Mouse (Mus musculus): ENCODE measurements around the gene Zpr1. TPM values are rescaled to one million over a fixed set of nuclear protein-coding genes. Genes with fewer than 3 reads are reported as not detected.

Zpr1 gene
- 52.6 and 59.5 TPM in 2 replicates for polyA plus RNA-seq (2016; fragmentation: Nextera tagmentation; extraction: Ambion mirVana)

- peaks cover 13% of the 10 kb centered on the region for H3K4me1 ChIP-seq
- no peaks in the 10 kb centered on the region for H3K9me3 ChIP-seq
- peak within 1 kb of the TSS; percentile 89 for H3K4me2 ChIP-seq (replicated peaks)
- H3K36me3 ChIP-seq, result peaks cover 35% of the 10 kb centered on the region
- peak within 1 kb of the TSS; percentile 60 for H3K27ac ChIP-seq
- H3K9ac ChIP-seq, result peak within 1 kb of the TSS; percentile 74
- H3K4me3 ChIP-seq, result peak within 1 kb of the TSS; percentile 70
- WGBS, result 5% methylated on average over 45 of the region's 45 CpGs
- H3K27me3 ChIP-seq, result peaks cover 26% of the 10 kb centered on the region
- ATAC-seq (ENCODE audit: insufficient number of reproducible peaks, insufficient read depth, low FRiP score, low TSS enrichment), result peak; percentile 92
These were observed at the start of gene Zpr1 for GRCm38 (mm10) chr9:46272677-46273454. TSS of gene Zpr1 (plus strand) at chr9:46273064.

GRCm38 (mm10) chr9:46223090-46223489 is 49.8 kb upstream of the Zpr1 start:
- Histone ChIP-seq H3K4me1 (no peaks in the 10 kb centered on the region), H3K9me3 (no peaks in the 10 kb centered on the region), H3K4me3 (no peak overlapping the region), H3K4me2 (replicated peaks) (no peak overlapping the region), H3K9ac (no peak overlapping the region), H3K27me3 (no peaks in the 10 kb centered on the region), H3K27ac (no peak overlapping the region), H3K36me3 (peaks cover 40% of the 10 kb centered on the region)
- WGBS, result 81% methylated on average over 6 of the region's 6 CpGs
- ATAC-seq (ENCODE audit: insufficient number of reproducible peaks, insufficient read depth, low FRiP score, low TSS enrichment), result no peak

- Histone ChIP-seq H3K27me3 (no peaks in the 10 kb centered on the region), H3K4me1 (no peaks in the 10 kb centered on the region), H3K9ac (no peak overlapping the region), H3K9me3 (no peaks in the 10 kb centered on the region), H3K36me3 (peaks cover 36% of the 10 kb centered on the region), H3K27ac (no peak overlapping the region), H3K4me3 (no peak overlapping the region), H3K4me2 (replicated peaks) (no peak overlapping the region)
- 88% methylated on average over 3 of the region's 3 CpGs for WGBS
- no peak for ATAC-seq (ENCODE audit: insufficient number of reproducible peaks, insufficient read depth, low FRiP score, low TSS enrichment)
These were observed 48.8 kb upstream of the Zpr1 start for GRCm38 (mm10) chr9:46224101-46224500.

GRCm38 (mm10) chr9:46224945-46225660 is 47.8 kb upstream of the Zpr1 start:
- Histone ChIP-seq H3K4me3 (no peak overlapping the region), H3K27ac (no peak overlapping the region), H3K4me2 (replicated peaks) (no peak overlapping the region), H3K36me3 (peaks cover 27% of the 10 kb centered on the region), H3K4me1 (no peaks in the 10 kb centered on the region), H3K9ac (no peak overlapping the region), H3K27me3 (no peaks in the 10 kb centered on the region), H3K9me3 (no peaks in the 10 kb centered on the region)
- 59% methylated on average over 5 of the region's 5 CpGs for WGBS
- no peak for ATAC-seq (ENCODE audit: insufficient number of reproducible peaks, insufficient read depth, low FRiP score, low TSS enrichment)

GRCm38 (mm10) chr9:46227064-46227614 is 45.7 kb upstream of the Zpr1 start:
- Histone ChIP-seq H3K27me3 (no peaks in the 10 kb centered on the region), H3K4me2 (replicated peaks) (no peak overlapping the region), H3K36me3 (0 out of 2 replicates have a peak, but pooled peaks cover 8% of the 10 kb centered on the region), H3K27ac (no peak overlapping the region), H3K4me3 (no peak overlapping the region), H3K9me3 (no peaks in the 10 kb centered on the region), H3K9ac (no peak overlapping the region), H3K4me1 (peaks cover 7% of the 10 kb centered on the region; the same call in 1 of the 2 replicates)
- whole genome bisulfite sequencing, result 87% methylated on average over 3 of the region's 3 CpGs
- ATAC-seq (ENCODE audit: insufficient number of reproducible peaks, insufficient read depth, low FRiP score, low TSS enrichment), result no peak

- 0 out of 2 replicates have a peak, but pooled peaks cover under 1% of the 10 kb centered on the region for H3K36me3 ChIP-seq
- H3K9ac ChIP-seq, result no peak within 1 kb of the TSS
- H3K4me1 ChIP-seq, result peaks cover 7% of the 10 kb centered on the region; the same call in 1 of the 2 replicates
- H3K9me3 ChIP-seq, result no peaks in the 10 kb centered on the region
- no peak within 1 kb of the TSS for H3K4me3 ChIP-seq
- H3K4me2 ChIP-seq (replicated peaks), result peak within 1 kb of the TSS; percentile 72; the same call in 1 of the 2 replicates
- 68% methylated on average over 9 of the region's 9 CpGs for WGBS
- H3K27me3 ChIP-seq, result no peaks in the 10 kb centered on the region
- ATAC-seq (ENCODE audit: insufficient number of reproducible peaks, insufficient read depth, low FRiP score, low TSS enrichment), result no peak
- H3K27ac ChIP-seq, result no peak within 1 kb of the TSS
These were observed 44.4 kb upstream of the Zpr1 start, which contains the start of gene Apoa1 for GRCm38 (mm10) chr9:46228491-46228890. TSS of gene Apoa1 (plus strand) at chr9:46228580.

GRCm38 (mm10) chr9:46229573-46230449 is 43.1 kb upstream of the Zpr1 start:
- peaks cover 7% of the 10 kb centered on the region; the same call in 1 of the 2 replicates for H3K4me1 ChIP-seq
- peak; percentile 88 for ATAC-seq (ENCODE audit: insufficient number of reproducible peaks, insufficient read depth, low FRiP score, low TSS enrichment)
- H3K4me2 ChIP-seq (replicated peaks), result peak overlapping the region; percentile 72
- H3K36me3 ChIP-seq, result no peaks in the 10 kb centered on the region
- no peaks in the 10 kb centered on the region for H3K9me3 ChIP-seq
- no peaks in the 10 kb centered on the region for H3K27me3 ChIP-seq
- peak overlapping the region; percentile 55 for H3K9ac ChIP-seq
- H3K27ac ChIP-seq, result no peak overlapping the region
- peak overlapping the region; percentile 41 for H3K4me3 ChIP-seq
- WGBS, result 14% methylated on average over 37 of the region's 37 CpGs

GRCm38 (mm10) chr9:46230450-46230975 is 42.4 kb upstream of the Zpr1 start:
- H3K27me3 ChIP-seq, result no peaks in the 10 kb centered on the region

GRCm38 (mm10) chr9:46235196-46235595 is 37.7 kb upstream of the Zpr1 start:
- WGBS, result 81% methylated on average over 6 of the region's 6 CpGs
- Histone ChIP-seq H3K9ac (no peak overlapping the region), H3K4me1 (peaks cover 7% of the 10 kb centered on the region; the same call in 1 of the 2 replicates), H3K4me2 (replicated peaks) (no peak overlapping the region), H3K4me3 (no peak overlapping the region), H3K9me3 (no peaks in the 10 kb centered on the region), H3K27me3 (no peaks in the 10 kb centered on the region), H3K27ac (no peak overlapping the region), H3K36me3 (no peaks in the 10 kb centered on the region)
- ATAC-seq (ENCODE audit: insufficient number of reproducible peaks, insufficient read depth, low FRiP score, low TSS enrichment), result no peak

More at GRCm38 (mm10) chr9:46230450-46230975, 42.4 kb upstream of the Zpr1 start:
- H3K36me3 ChIP-seq, result no peaks in the 10 kb centered on the region
- no peaks in the 10 kb centered on the region for H3K9me3 ChIP-seq
- WGBS, result 21% methylated on average over 13 of the region's 13 CpGs
- H3K4me2 ChIP-seq (replicated peaks), result peak overlapping the region; percentile 72
- peak overlapping the region; percentile 55 for H3K9ac ChIP-seq
- no peak for ATAC-seq (ENCODE audit: insufficient number of reproducible peaks, insufficient read depth, low FRiP score, low TSS enrichment)
- H3K27ac ChIP-seq, result no peak overlapping the region
- H3K4me3 ChIP-seq, result peak overlapping the region; percentile 41
- peaks cover 7% of the 10 kb centered on the region; the same call in 1 of the 2 replicates for H3K4me1 ChIP-seq

GRCm38 (mm10) chr9:46235596-46235648 is 37.4 kb upstream of the Zpr1 start, which contains the start of gene Apoc3:
TSS of gene Apoc3 (minus strand) at chr9:46235636.
- no peaks in the 10 kb centered on the region for H3K36me3 ChIP-seq
- H3K4me3 ChIP-seq, result no peak within 1 kb of the TSS
- H3K4me2 ChIP-seq (replicated peaks), result no peak within 1 kb of the TSS
- no peak for ATAC-seq (ENCODE audit: insufficient number of reproducible peaks, insufficient read depth, low FRiP score, low TSS enrichment)
- peaks cover 5% of the 10 kb centered on the region; the same call in 1 of the 2 replicates for H3K4me1 ChIP-seq
- no peaks in the 10 kb centered on the region for H3K27me3 ChIP-seq
- no peak within 1 kb of the TSS for H3K9ac ChIP-seq
- no peaks in the 10 kb centered on the region for H3K9me3 ChIP-seq
- no peak within 1 kb of the TSS for H3K27ac ChIP-seq

- Histone ChIP-seq H3K4me1 (peaks cover 3% of the 10 kb centered on the region; the same call in 1 of the 2 replicates), H3K9ac (no peak overlapping the region), H3K27ac (no peak overlapping the region), H3K36me3 (no peaks in the 10 kb centered on the region), H3K9me3 (no peaks in the 10 kb centered on the region), H3K27me3 (no peaks in the 10 kb centered on the region), H3K4me3 (no peak overlapping the region), H3K4me2 (replicated peaks) (no peak overlapping the region)
- no peak for ATAC-seq (ENCODE audit: insufficient number of reproducible peaks, insufficient read depth, low FRiP score, low TSS enrichment)
- 47% methylated on average over 4 of the region's 4 CpGs for WGBS
These were observed 37.2 kb upstream of the Zpr1 start for GRCm38 (mm10) chr9:46235649-46236048.
